Mouse (Mus musculus) cerebellum, adult 2 months (tissue): ENCODE results near the gene Asb3. TPM values are rescaled to one million over a fixed set of nuclear protein-coding genes. Genes with fewer than 3 reads are reported as not detected.
"Not testable (repeated sequence)": the region's sequence is repeated elsewhere in the genome, so short reads cannot be mapped to it uniquely, and the experiment has no call there.

Experiments
- DNase-seq, 2 experiments: peaks; one replicate each; pipeline ENCODE4 v3.0.0; 2021
- H3K27ac ChIP-seq: fragments of 200-500 bp; 2 replicates; pipeline ENCODE4 v1.5.1; 2012; ENCODE audit warnings: low read length, control low read depth, inconsistent platforms; ENCODE audit not compliant: insufficient read depth
- H3K27me3 ChIP-seq: fragments of 200-500 bp; 2 replicates; pipeline ENCODE4 v1.6.1; 2012; ENCODE audit warnings: inconsistent platforms, mild to moderate bottlenecking, low read length, moderate library complexity; ENCODE audit not compliant: control insufficient read depth, insufficient read depth
- H3K4me1 ChIP-seq: fragments of 200-500 bp; 2 replicates; pipeline ENCODE4 v1.6.1; 2011; ENCODE audit warnings: low read length; ENCODE audit not compliant: control insufficient read depth, insufficient read depth
- H3K4me3 ChIP-seq: fragments of 200-500 bp; replicated peaks from 2 replicates; pipeline ENCODE3; 2011; ENCODE audit warnings: mild to moderate bottlenecking, low read depth, low read length, control low read depth; ENCODE audit not compliant: insufficient read depth
- CTCF ChIP-seq: fragments of 200-500 bp; IDR thresholded peaks from 2 replicates; pipeline ENCODE4 v1.5.1; 2011; ENCODE audit warnings: low read depth, mild to moderate bottlenecking, control low read depth, low read length, moderate library complexity, borderline replicate concordance; ENCODE audit not compliant: insufficient read depth
- POLR2A ChIP-seq: fragments of 200-500 bp; IDR thresholded peaks from 2 replicates; pipeline ENCODE4 v1.6.1; 2011; ENCODE audit warnings: low read length, control low read depth, borderline replicate concordance; ENCODE audit not compliant: insufficient read depth
- WGBS: fragments of 180-500 bp; shearing (Covaris S2); methylation state at CpG from one replicate; pipeline ENCODE4 v1.1.7; 2018; 5-methylcytosine and 5-hydroxymethylcytosine counted together
- polyA plus RNA-seq: library from polyadenylated mRNA; depleted of rRNA; stranded (reverse); fragments of >200 nt; gene quantifications from 2 replicates; pipeline ENCODE4 v1.2.3, GENCODE M21; 2012

The Asb3 gene
- polyA plus RNA-seq, 1 experiment = 8.8 TPM

- 93% methylated on average over 4 of the region's 4 CpGs for WGBS
- no peak overlapping the region for H3K4me3 ChIP-seq
- TF ChIP-seq CTCF = no peak
- no peaks in the 10 kb centered on the region for H3K27me3 ChIP-seq
- H3K27ac ChIP-seq = no peak overlapping the region
- H3K4me1 ChIP-seq = no peaks in the 10 kb centered on the region
- no peak for DNase-seq
These were observed 116.1 kb downstream of the Asb3 start for GRCm38 (mm10) chr11:31001169-31001908.

GRCm38 (mm10) chr11:31009668-31010067 is 124.5 kb downstream of the Asb3 start:
- DNase-seq, H3K27ac ChIP-seq, H3K27me3 ChIP-seq, H3K4me3 ChIP-seq, H3K4me1 ChIP-seq: not testable (repeated sequence)
- 95% methylated on average over 1 of the region's 1 CpGs for WGBS

- H3K27me3 ChIP-seq, H3K27ac ChIP-seq, H3K4me3 ChIP-seq, DNase-seq, H3K4me1 ChIP-seq: not testable (repeated sequence)
- 68% methylated on average over 15 of the region's 15 CpGs for WGBS
These were observed 132.2 kb downstream of the Asb3 start for GRCm38 (mm10) chr11:31017466-31017865.

GRCm38 (mm10) chr11:31034958-31035357 is 149.7 kb downstream of the Asb3 start:
- Histone ChIP-seq H3K4me3 (no peak overlapping the region), H3K27ac (no peak overlapping the region), H3K4me1 (no peaks in the 10 kb centered on the region), H3K27me3 (no peaks in the 10 kb centered on the region)
- no peak for TF ChIP-seq CTCF
- WGBS = 89% methylated on average over 4 of the region's 4 CpGs
- no peak for DNase-seq

- Histone ChIP-seq H3K4me1 (no peaks in the 10 kb centered on the region), H3K4me3 (no peak overlapping the region), H3K27me3 (no peaks in the 10 kb centered on the region), H3K27ac (no peak overlapping the region)
- no peak for TF ChIP-seq POLR2A
- no peak for TF ChIP-seq CTCF
- 91% methylated on average over 10 of the region's 10 CpGs for WGBS
- no peak for DNase-seq
These were observed 204.8 kb downstream of the Asb3 start for GRCm38 (mm10) chr11:31089973-31090372.

- no peaks in the 10 kb centered on the region for H3K27me3 ChIP-seq
- DNase-seq = no peak
- no peak overlapping the region for H3K4me3 ChIP-seq
- no peak overlapping the region for H3K27ac ChIP-seq
- WGBS = 67% methylated on average over 3 of the region's 3 CpGs
- TF ChIP-seq CTCF = no peak
- TF ChIP-seq POLR2A = no peak
- no peaks in the 10 kb centered on the region for H3K4me1 ChIP-seq
These were observed 205.3 kb downstream of the Asb3 start for GRCm38 (mm10) chr11:31090478-31090978.

- H3K27ac ChIP-seq, H3K27me3 ChIP-seq, H3K4me3 ChIP-seq, H3K4me1 ChIP-seq: not testable (repeated sequence)
- peak; percentile 49 to 72 for DNase-seq
These were observed 214.3 kb downstream of the Asb3 start for GRCm38 (mm10) chr11:31099519-31099918.

- no peaks in the 10 kb centered on the region for H3K27me3 ChIP-seq
- peaks cover 4% of the 10 kb centered on the region; the same call in 1 of the 2 replicates for H3K4me1 ChIP-seq
- TF ChIP-seq CTCF (no peak), POLR2A (no peak)
- H3K4me3 ChIP-seq = no peak overlapping the region
- WGBS = 85% methylated on average over 2 of the region's 2 CpGs
- H3K27ac ChIP-seq = no peak overlapping the region
- no peak for DNase-seq
These were observed 217.0 kb downstream of the Asb3 start for GRCm38 (mm10) chr11:31102188-31102587.

- H3K27ac ChIP-seq = no peak overlapping the region
- H3K4me1 ChIP-seq = no peaks in the 10 kb centered on the region
- H3K4me3 ChIP-seq = no peak overlapping the region
- WGBS = 91% methylated on average over 5 of the region's 5 CpGs
- no peaks in the 10 kb centered on the region for H3K27me3 ChIP-seq
- TF ChIP-seq CTCF (no peak), POLR2A (no peak)
- no peak for DNase-seq
These were observed 220.1 kb downstream of the Asb3 start for GRCm38 (mm10) chr11:31105364-31105763.

GRCm38 (mm10) chr11:31126964-31127363 is 241.7 kb downstream of the Asb3 start:
- not testable (repeated sequence) for DNase-seq, H3K4me1 ChIP-seq
- 79% methylated on average over 1 of the region's 1 CpGs for WGBS

GRCm38 (mm10) chr11:31133726-31134125 is 248.5 kb downstream of the Asb3 start:
- not testable (repeated sequence) for H3K27me3 ChIP-seq, H3K27ac ChIP-seq, H3K4me3 ChIP-seq, H3K4me1 ChIP-seq, DNase-seq
- 58% methylated on average over 4 of the region's 4 CpGs for WGBS

More at GRCm38 (mm10) chr11:31126964-31127363, 241.7 kb downstream of the Asb3 start:
- H3K27ac ChIP-seq, H3K4me3 ChIP-seq, H3K27me3 ChIP-seq: not testable (repeated sequence)

- H3K27me3 ChIP-seq, DNase-seq, H3K4me1 ChIP-seq, H3K4me3 ChIP-seq, H3K27ac ChIP-seq: not testable (repeated sequence)
- 93% methylated on average over 1 of the region's 1 CpGs for WGBS
These were observed 249.6 kb downstream of the Asb3 start for GRCm38 (mm10) chr11:31134824-31135223.
